Mouse (Mus musculus) right cerebral cortex, adult 18-20 months (tissue): ENCODE measurements around the gene Jazf1.
A peak's percentile ranks its signal among the peaks of the same experiment; 100 is the strongest.

Experiments used
- DNase-seq: peaks from one replicate; pipeline ENCODE4 v3.0.0; 2022; ENCODE audit warnings: mixed read lengths

The Jazf1 gene

DNA sequence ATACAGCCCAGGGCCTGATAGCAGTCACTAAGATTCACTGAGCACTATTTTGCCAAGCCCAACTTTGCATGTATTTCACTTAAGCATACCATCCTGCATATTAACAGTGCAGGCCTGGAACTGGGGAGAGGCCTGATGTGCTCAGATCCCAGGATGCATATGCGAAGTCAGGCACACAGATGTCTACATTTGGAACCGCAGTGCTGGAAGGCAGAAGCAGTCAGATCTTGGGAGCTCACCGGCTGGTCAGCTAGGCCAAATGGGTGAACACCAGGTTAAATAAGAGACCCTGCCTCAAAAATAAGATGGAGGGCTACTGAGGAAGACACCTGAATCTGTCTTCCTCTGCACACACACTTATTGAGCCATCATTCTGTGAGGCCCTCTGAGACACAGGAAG is 113.6 kb downstream of the Jazf1 start:
- DNase-seq, result no peak

DNA sequence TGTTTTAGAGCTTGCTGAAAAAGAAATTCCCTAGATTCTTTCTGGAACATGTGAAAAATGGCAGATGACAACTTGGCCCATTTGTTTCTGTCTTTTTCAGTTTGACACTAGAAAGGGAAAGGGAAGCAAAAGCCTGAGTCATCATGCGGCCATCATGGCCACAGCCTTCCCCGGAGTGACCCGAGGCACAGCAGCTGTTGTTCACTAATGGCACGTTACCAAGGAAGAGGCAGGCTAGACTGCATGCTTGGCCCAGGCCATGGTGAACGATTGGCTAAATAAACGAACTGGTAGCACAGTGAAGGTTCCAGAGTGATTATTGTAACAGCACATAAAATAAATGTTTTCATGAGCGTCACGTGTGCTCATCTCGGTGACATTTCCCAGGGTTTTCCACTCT is 114.0 kb downstream of the Jazf1 start:
- DNase-seq, result no peak

DNA sequence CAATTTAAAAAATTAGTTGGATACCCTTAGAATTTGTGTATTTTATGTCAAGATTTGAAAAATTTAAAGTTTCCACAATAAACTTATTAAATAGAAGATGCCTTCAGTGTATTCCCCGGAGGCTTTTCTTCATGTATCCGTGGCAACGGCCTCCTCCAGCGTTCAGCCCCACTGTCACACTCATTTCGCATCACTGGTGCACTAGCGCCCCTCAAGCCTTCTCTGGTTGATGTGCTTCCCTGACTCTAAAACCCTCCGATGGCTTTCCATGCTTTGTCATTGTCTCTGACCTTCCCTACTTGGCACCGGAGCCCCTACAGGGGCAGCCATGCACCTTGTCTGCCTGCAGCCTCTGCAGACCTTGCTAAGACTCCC is 115.9 kb downstream of the Jazf1 start:
- no peak for DNase-seq

DNA sequence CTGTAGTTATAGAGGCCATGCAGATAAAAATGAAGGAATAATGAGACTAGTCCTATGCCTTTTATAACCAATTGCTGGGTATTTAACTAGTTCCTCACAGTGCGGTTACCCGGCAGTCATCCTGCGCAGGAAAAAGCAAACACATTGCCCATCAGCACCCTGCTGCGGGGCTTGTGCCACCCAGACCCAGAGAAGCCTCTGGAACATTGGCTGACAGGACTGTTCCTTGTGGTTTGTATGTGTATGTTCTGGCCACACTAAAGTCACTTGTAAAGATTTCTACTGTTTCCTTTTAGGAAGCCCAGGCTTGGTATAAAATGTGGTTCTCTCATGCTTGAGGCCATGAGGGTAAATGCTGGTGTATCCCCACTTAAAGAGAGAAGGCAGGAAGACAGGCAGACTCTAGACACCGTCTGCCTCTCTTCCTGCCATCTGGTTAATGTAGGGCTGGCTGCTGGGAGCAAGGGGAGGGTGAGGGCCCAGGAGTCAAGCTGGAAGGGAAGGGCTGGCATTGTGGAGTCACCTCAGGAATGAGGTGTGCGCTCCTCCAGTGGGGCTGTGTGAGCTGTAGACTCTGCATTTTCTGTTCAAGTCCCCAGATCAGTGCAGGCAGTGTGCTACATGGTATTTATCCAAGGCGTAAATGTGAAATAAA is 116.4 kb downstream of the Jazf1 start:
- DNase-seq, result no peak

GRCm38 (mm10) chr6:52950371-52950770 is 118.1 kb downstream of the Jazf1 start:
- DNase-seq, result no peak

DNA sequence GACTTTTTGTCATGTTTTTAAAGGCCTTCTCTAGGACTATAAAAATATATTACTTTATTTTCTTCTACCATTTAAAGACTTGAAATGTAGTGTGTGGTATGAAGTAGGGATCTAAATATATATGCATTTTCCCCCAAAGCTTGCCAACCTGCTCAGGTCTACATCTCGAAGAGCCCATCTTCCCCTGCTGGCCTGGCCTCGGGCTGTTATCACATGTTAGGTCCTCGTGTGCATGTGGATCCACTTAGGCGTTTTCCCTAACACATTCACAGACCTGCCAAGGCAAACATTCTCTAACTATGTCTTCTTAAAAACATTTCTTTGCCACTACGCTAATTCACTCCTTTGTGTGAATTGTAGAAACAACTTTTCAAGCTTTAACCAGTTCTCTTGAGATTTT is 125.9 kb downstream of the Jazf1 start:
- DNase-seq, result no peak

GRCm38 (mm10) chr6:52942101-52942500 is 126.3 kb downstream of the Jazf1 start:
- no peak for DNase-seq

GRCm38 (mm10) chr6:52937916-52938315 is 130.5 kb downstream of the Jazf1 start:
- DNase-seq, result no peak

GRCm38 (mm10) chr6:52936995-52937394 is 131.4 kb downstream of the Jazf1 start:
- peak; percentile 42 for DNase-seq

GRCm38 (mm10) chr6:52934021-52934420 is 134.4 kb downstream of the Jazf1 start:
- DNase-seq, result no peak

DNA sequence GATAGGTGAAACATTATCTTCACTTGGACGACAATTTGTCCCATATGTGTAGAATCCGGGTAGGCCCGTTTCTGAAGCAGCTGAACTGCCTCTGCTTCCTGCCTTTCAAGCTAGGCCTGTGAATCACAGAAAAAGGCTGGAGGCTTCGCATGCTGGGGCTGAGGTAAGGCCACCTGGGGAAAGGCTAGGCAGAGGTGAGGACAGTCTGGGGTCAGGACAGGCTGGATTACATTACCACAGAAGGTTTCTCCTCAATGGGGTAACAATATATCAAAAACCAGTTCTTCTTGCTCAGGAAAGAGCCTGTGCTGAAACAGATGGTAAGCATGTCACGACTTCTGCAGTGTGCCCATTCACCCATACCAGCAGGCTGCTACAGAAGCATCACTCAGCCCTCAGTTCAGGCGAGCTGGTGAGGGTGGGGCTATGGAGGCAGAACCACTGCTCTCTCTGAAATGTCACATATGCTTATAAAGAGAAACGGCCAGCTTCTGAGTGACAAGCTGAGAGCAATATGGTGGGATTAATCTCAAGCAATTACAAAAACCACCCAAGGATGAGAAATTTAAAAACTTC is 135.7 kb downstream of the Jazf1 start:
- no peak for DNase-seq

GRCm38 (mm10) chr6:52929358-52929757 is 139.1 kb downstream of the Jazf1 start:
- no peak for DNase-seq

DNA sequence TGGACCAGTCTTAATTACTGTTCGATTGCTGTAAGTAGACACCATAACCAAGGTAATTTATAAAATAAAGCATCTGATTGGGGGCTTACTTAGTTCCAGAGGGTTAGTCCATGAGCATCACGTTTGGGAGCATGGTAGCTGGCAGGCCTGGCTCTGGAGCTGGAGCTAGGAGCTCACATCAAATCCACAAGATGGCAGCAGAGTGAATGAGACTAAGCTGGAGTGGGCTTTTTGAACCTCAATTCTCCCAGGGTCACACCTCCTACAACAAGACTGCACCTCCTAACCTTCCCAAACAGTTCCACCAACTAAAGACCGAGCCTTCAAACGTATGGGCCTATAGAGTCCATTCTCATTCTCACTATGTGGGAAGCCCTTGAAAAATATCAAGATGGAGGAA is 141.5 kb downstream of the Jazf1 start:
- no peak for DNase-seq

DNA sequence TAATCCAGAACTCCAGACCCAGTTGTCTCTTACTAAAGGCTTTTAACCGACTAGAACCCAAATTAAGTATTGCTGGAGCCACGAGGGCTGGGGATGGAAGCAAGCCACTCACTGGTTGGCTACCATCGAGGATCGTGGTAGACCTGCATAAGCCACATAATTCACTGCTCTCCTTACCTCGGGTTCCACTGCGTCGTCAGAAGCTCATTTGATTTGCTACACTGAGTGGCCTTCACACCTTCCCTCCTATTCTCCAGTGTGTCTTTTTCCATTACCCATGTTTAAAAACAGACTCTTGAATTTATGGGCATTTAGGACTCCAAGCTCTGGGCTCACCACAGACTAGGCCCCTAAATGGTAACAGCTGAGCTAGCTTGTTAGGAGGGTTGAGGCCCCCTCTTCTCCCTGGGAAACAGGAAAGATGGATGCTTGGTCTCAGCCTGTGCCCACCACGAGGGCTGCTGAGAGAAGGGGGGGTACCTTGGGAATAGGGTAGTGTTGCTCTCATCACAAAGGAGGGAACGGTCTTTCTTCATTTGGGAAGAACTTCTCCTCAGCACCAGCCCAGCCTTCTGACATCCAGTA is 142.9 kb downstream of the Jazf1 start:
- DNase-seq, result no peak

GRCm38 (mm10) chr6:52921248-52921647 is 147.2 kb downstream of the Jazf1 start:
- no peak for DNase-seq

GRCm38 (mm10) chr6:52920719-52921118 is 147.7 kb downstream of the Jazf1 start:
- DNase-seq, result no peak

GRCm38 (mm10) chr6:52919442-52919841 is 149.0 kb downstream of the Jazf1 start:
- no peak for DNase-seq

GRCm38 (mm10) chr6:52918980-52919379 is 149.5 kb downstream of the Jazf1 start:
- DNase-seq, result peak; percentile 69

- DNase-seq, result no peak
Measured at GRCm38 (mm10) chr6:52917471-52917870, 151.0 kb downstream of the Jazf1 start.

DNA sequence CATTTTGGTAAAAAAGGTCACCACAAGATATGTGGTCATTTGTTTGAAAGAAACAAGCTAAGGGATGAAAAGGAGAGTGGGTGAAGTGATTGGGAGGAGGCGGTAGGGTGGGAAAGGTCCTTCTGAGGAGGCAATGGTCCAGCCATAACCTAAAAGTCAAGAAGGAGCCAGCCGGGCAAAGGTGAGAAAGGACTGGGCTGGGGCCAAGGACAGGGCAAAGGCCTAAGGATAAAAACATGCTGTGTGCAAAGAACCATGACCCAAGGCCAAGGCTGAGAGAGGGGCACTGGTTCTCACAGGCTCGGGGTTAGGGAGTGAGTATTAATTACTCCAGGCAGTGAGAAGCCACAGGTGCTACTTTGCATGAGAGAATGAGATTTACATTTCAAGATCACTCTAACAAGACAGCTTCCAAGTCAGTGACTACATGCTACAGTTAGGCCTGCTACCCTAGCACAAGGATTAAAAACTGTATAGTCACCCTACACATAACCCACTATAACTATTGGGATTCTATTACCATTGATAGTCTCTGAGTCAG is 151.5 kb downstream of the Jazf1 start:
- no peak for DNase-seq

- DNase-seq, result no peak
Measured at GRCm38 (mm10) chr6:52914921-52915320, 153.5 kb downstream of the Jazf1 start.

DNA sequence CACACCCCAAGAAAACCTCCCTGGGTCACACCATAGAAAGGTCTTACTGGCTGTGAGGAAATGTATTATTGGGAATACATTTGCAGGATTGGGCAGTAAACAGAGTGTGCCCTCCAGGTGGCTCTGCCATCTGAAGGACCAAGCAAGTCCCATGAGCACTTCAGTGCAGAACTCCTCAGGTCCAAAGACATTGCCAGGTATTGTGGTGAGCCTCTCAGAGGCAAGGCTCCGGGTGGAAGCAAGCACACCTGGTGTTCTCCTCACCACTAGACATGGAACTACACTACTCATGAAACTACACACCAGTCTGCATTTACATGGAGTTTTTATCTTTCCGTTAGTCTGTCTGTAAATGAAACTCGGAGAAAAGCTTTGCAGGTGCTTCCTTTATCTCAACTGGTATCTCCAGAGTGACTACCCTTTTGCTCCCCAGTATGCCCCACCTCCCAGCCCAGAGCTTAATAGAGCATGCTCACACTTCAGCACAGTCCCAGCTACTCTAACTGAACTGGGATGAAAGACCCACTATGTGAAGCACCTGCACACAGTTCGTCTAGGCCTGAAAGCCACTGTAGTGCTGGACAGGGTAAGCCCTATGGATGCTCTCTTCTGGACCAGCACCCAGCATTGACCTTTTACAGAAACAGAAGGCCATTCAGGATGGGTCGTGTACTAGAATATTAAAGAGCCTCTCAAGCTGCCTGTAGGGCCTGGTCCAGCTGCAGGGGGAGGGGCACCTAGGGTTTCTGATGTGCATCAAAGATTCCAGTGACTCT is 156.1 kb downstream of the Jazf1 start:
- DNase-seq, result no peak

GRCm38 (mm10) chr6:52906801-52907200 is 161.6 kb downstream of the Jazf1 start:
- no peak for DNase-seq

DNA sequence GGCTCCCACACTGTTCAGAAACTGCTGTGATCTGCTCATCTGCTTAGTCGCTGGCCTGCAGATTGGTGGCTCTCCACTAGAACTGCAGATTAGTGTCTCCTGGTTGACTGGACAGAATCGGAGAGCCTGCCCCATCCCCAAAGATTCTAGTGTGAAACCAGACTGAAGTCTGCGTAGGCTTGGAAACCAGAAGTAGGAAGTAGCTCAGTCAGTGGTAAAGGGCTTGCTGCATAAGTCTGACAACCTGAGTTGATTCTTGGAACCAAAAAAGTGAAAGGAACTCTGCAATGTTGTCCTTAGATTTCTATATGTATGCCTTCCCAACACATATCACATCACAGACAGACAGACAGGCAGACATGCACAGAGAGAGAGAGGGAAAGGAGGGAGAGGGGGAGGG is 163.3 kb downstream of the Jazf1 start:
- DNase-seq, result no peak
